Mouse (Mus musculus) CH12.LX (cell line): ENCODE results near the gene Spag5. TPM values are rescaled to one million over a fixed set of nuclear protein-coding genes. Genes with fewer than 3 reads are reported as not detected.
A peak's percentile ranks its signal among the peaks of the same experiment; 100 is the strongest.

Experiments
- DNase-seq: peaks from one replicate; pipeline ENCODE4 v3.0.0-alpha.2; 2013; ENCODE audit errors: extremely low read depth
- H3K27ac ChIP-seq: 2 replicates; pipeline ENCODE4 v1.5.1; 2012; ENCODE audit warnings: low read depth, mild to moderate bottlenecking, control low read depth, moderate library complexity; ENCODE audit not compliant: insufficient read depth
- H3K27me3 ChIP-seq: replicated peaks from 2 replicates; pipeline ENCODE3; 2012; ENCODE audit warnings: inconsistent platforms
- H3K36me3 ChIP-seq, 2 experiments: replicated peaks in 1 of 2; 2 replicates each; pipeline versions ENCODE3 to v1.6.1; 2012; ENCODE audit warnings: inconsistent platforms in 1 of 2, low read length in 1 of 2, mild to moderate bottlenecking in 1 of 2, mixed read lengths in 1 of 2, moderate library complexity in 1 of 2; ENCODE audit not compliant: control insufficient read depth in 1 of 2, insufficient read depth in 1 of 2
- H3K4me1 ChIP-seq, 2 experiments: 2 replicates each; pipeline ENCODE4 v1.6.1; 2012; ENCODE audit warnings: inconsistent platforms in 1 of 2, moderate library complexity in 1 of 2; ENCODE audit not compliant: insufficient read depth in 2 of 2, control insufficient read depth in 1 of 2
- H3K4me2 ChIP-seq: 2 replicates; pipeline ENCODE4 v1.6.1; 2012; ENCODE audit warnings: low read depth, mild to moderate bottlenecking, control low read depth; ENCODE audit not compliant: poor library complexity, insufficient read depth, severe bottlenecking
- H3K4me3 ChIP-seq, 3 experiments: fragments of 150-350 bp in 1 of 3; sonication (generic) in 1 of 3; replicated peaks in 1 of 3; 2 replicates each; pipeline versions ENCODE3 to v1.5.1; 2011 to 2012; ENCODE audit warnings: low read depth in 2 of 3, low read length in 2 of 3, mild to moderate bottlenecking in 2 of 3, moderate library complexity in 2 of 3, control low read depth in 1 of 3, improper control_type of control experiment in 1 of 3, inconsistent platforms in 1 of 3, mixed read lengths in 1 of 3; ENCODE audit not compliant: poor library complexity in 1 of 3
- H3K79me2 ChIP-seq: replicated peaks from 2 replicates; pipeline ENCODE4 v1.6.1; 2012; ENCODE audit warnings: mild to moderate bottlenecking, moderate library complexity; ENCODE audit not compliant: control insufficient read depth, poor library complexity, insufficient read depth, severe bottlenecking; ENCODE audit errors: extremely low read depth
- H3K9ac ChIP-seq: 2 replicates; pipeline ENCODE4 v1.6.1; 2012; ENCODE audit warnings: low read depth, mild to moderate bottlenecking, control low read depth, moderate library complexity; ENCODE audit not compliant: insufficient read depth
- H3K9me3 ChIP-seq: replicated peaks from 2 replicates; pipeline ENCODE3; 2012; ENCODE audit warnings: low read length, inconsistent platforms, mixed read lengths
- BHLHE40 ChIP-seq: IDR thresholded peaks from 2 replicates; pipeline ENCODE4 v1.6.1; 2011; ENCODE audit warnings: mild to moderate bottlenecking, low read depth, low read length, improper control_type of control experiment
- CHD1 ChIP-seq: IDR thresholded peaks from 2 replicates; pipeline ENCODE4 v1.6.1; 2012; ENCODE audit warnings: low read depth, low read length, improper control_type of control experiment, inconsistent platforms
- CHD2 ChIP-seq: IDR thresholded peaks from 2 replicates; pipeline ENCODE4 v1.6.1; 2011; ENCODE audit warnings: low read length, improper control_type of control experiment
- CTCF ChIP-seq, 2 experiments: IDR thresholded peaks in 1 of 2; conservative IDR thresholded peaks in 1 of 2; 2 replicates each; pipeline ENCODE4 v1.5.1; 2011 to 2012; ENCODE audit warnings: low read depth in 2 of 2, low read length in 2 of 2, improper control_type of control experiment in 1 of 2, inconsistent platforms in 1 of 2, mild to moderate bottlenecking in 1 of 2, moderate library complexity in 1 of 2
- E2F4 ChIP-seq: IDR thresholded peaks from 2 replicates; pipeline ENCODE4 v1.6.1; 2011; ENCODE audit warnings: low read depth, low read length, improper control_type of control experiment; ENCODE audit not compliant: insufficient replicate concordance
- ELF1 ChIP-seq: IDR thresholded peaks from 2 replicates; pipeline ENCODE4 v1.6.1; 2014; ENCODE audit warnings: low read depth, mild to moderate bottlenecking, inconsistent platforms, low read length, improper control_type of control experiment
- EP300 ChIP-seq: IDR thresholded peaks from 2 replicates; pipeline ENCODE4 v1.6.1; 2011; ENCODE audit warnings: low read length, improper control_type of control experiment
- ETS1 ChIP-seq: conservative IDR thresholded peaks from 2 replicates; pipeline ENCODE4 v1.6.1; 2012; ENCODE audit warnings: low read depth, mild to moderate bottlenecking, inconsistent platforms, low read length, improper control_type of control experiment, moderate library complexity
- HCFC1 ChIP-seq: IDR thresholded peaks from 2 replicates; pipeline ENCODE4 v1.6.1; 2012; ENCODE audit warnings: low read depth, mild to moderate bottlenecking, inconsistent platforms, low read length, improper control_type of control experiment
- IRF4 ChIP-seq: IDR thresholded peaks from 2 replicates; pipeline ENCODE4 v1.6.1; 2014; ENCODE audit warnings: low read depth, mild to moderate bottlenecking, inconsistent platforms, low read length, improper control_type of control experiment
- JUN ChIP-seq: IDR thresholded peaks from 2 replicates; pipeline ENCODE4 v1.6.1; 2011; ENCODE audit warnings: low read depth, mild to moderate bottlenecking, low read length, improper control_type of control experiment, moderate library complexity; ENCODE audit not compliant: insufficient read depth
- JUND ChIP-seq: conservative IDR thresholded peaks from 2 replicates; pipeline ENCODE4 v1.6.1; 2011; ENCODE audit warnings: low read depth, low read length, improper control_type of control experiment
- MAFK ChIP-seq: IDR thresholded peaks from 2 replicates; pipeline ENCODE4 v1.6.1; 2011; ENCODE audit warnings: low read length, improper control_type of control experiment; ENCODE audit not compliant: insufficient replicate concordance
- MAX ChIP-seq: IDR thresholded peaks from 2 replicates; pipeline ENCODE4 v1.6.1; 2011; ENCODE audit warnings: low read length, improper control_type of control experiment
- MEF2A ChIP-seq: IDR thresholded peaks from 2 replicates; pipeline ENCODE4 v1.6.1; 2014; ENCODE audit warnings: low read depth, mild to moderate bottlenecking, inconsistent platforms, low read length, improper control_type of control experiment, borderline replicate concordance
- MXI1 ChIP-seq: IDR thresholded peaks from 2 replicates; pipeline ENCODE4 v1.6.1; 2011; ENCODE audit warnings: mild to moderate bottlenecking, low read depth, low read length, improper control_type of control experiment
- MYC ChIP-seq: IDR thresholded peaks from 2 replicates; pipeline ENCODE4 v1.6.1; 2011; ENCODE audit warnings: low read depth, mild to moderate bottlenecking, improper control_type of control experiment, low read length
- NELFE ChIP-seq: IDR thresholded peaks from 2 replicates; pipeline ENCODE4 v1.6.1; 2011; ENCODE audit warnings: low read depth, low read length, improper control_type of control experiment
- NRF1 ChIP-seq: IDR thresholded peaks from 2 replicates; pipeline ENCODE4 v1.6.1; 2014; ENCODE audit warnings: low read depth, mild to moderate bottlenecking, inconsistent platforms, low read length, improper control_type of control experiment, moderate library complexity
- PAX5 ChIP-seq: IDR thresholded peaks from 2 replicates; pipeline ENCODE4 v1.6.1; 2012; ENCODE audit warnings: low read length, inconsistent platforms, mixed read lengths
- POLR2A ChIP-seq: IDR thresholded peaks from 2 replicates; pipeline ENCODE4 v1.6.1; 2011; ENCODE audit warnings: low read depth, mild to moderate bottlenecking, improper control_type of control experiment, low read length
- POLR2AphosphoS2 ChIP-seq: IDR thresholded peaks from 2 replicates; pipeline ENCODE4 v1.6.1; 2011; ENCODE audit warnings: low read depth, low read length, improper control_type of control experiment
- RCOR1 ChIP-seq: conservative IDR thresholded peaks from 2 replicates; pipeline ENCODE4 v1.6.1; 2012; ENCODE audit warnings: low read depth, mild to moderate bottlenecking, inconsistent platforms, low read length, improper control_type of control experiment
- SIN3A ChIP-seq: IDR thresholded peaks from 2 replicates; pipeline ENCODE4 v1.6.1; 2012; ENCODE audit warnings: low read length, improper control_type of control experiment, inconsistent platforms
- SMC3 ChIP-seq: IDR thresholded peaks from 2 replicates; pipeline ENCODE4 v1.6.1; 2011; ENCODE audit warnings: low read depth, low read length, improper control_type of control experiment
- TBP ChIP-seq: conservative IDR thresholded peaks from 2 replicates; pipeline ENCODE4 v1.6.1; 2011; ENCODE audit warnings: low read depth, low read length, improper control_type of control experiment
- TCF12 ChIP-seq: IDR thresholded peaks from 2 replicates; pipeline ENCODE4 v1.6.1; 2014; ENCODE audit warnings: low read depth, mild to moderate bottlenecking, inconsistent platforms, low read length, improper control_type of control experiment
- USF1 ChIP-seq: IDR thresholded peaks from 2 replicates; pipeline ENCODE4 v1.6.1; 2014; ENCODE audit warnings: low read depth, mild to moderate bottlenecking, inconsistent platforms, low read length, improper control_type of control experiment
- ZMIZ1 ChIP-seq: IDR thresholded peaks from 2 replicates; pipeline ENCODE4 v1.6.1; 2012; ENCODE audit warnings: low read depth, mild to moderate bottlenecking, inconsistent platforms, low read length, improper control_type of control experiment
- ZNF384 ChIP-seq: IDR thresholded peaks from 2 replicates; pipeline ENCODE4 v1.6.1; 2012; ENCODE audit warnings: low read depth, low read length, improper control_type of control experiment, inconsistent platforms
- dilution Hi-C: fragments of 300-500 bp; cut with MboI; formaldehyde crosslinking; loops from 2 replicates; pipeline ENCODE4 v1.14.3; 2020; ENCODE audit warnings: low sequenced_read_pairs; ENCODE audit not compliant: extremely low pct_unique_long_range_greater_than_20kb, extremely low pct_ligation_motif_present
- in situ Hi-C: fragments of 300-500 bp; cut with MboI; formaldehyde crosslinking; loops from 3 replicates; pipeline ENCODE4 v1.14.3; 2019; ENCODE audit warnings: low sequenced_read_pairs, low pct_ligation_motif_present, low pct_unique_long_range_greater_than_20kb, mixed read lengths
- polyA plus RNA-seq: library from polyadenylated mRNA; unstranded; fragments of >175 nt; gene quantifications from 2 replicates; pipeline ENCODE4 v1.2.1, GENCODE M21; 2012; ENCODE audit warnings: low read depth; ENCODE audit not compliant: insufficient read length
- total RNA-seq, 2 experiments: library from RNA; depleted of rRNA; stranded (reverse); fragments of 300-350 nt in 1 of 2; fragments of >200 nt in 1 of 2; gene quantifications; 2 replicates each; pipeline ENCODE4 v1.2.3; 2012 to 2014

Spag5 gene
- total and polyA plus RNA-seq, 3 experiments = 47.7 to 92.3 (median 57.0) TPM

GRCm38 (mm10) chr11:78327215-78327614, 25.9 kb downstream of the Spag5 start:
- Histone ChIP-seq H3K36me3 (peaks cover 3 to 48% of the 10 kb centered on the region in 2 experiments), H3K27ac (no peak overlapping the region), H3K4me2 (no peak overlapping the region), H3K4me1 (peaks cover 8 to 36% of the 10 kb centered on the region in 2 experiments)
- no peak for DNase-seq
- dilution Hi-C loops (no loop called here), in situ Hi-C loops (no loop called here)
- TF ChIP-seq EP300 (no peak), MAFK (peak; percentile 93)
- TF ChIP-seq, all 38 proteins: peak for 1
- no peak overlapping the region for H3K9ac ChIP-seq
- H3K79me2 ChIP-seq = peaks cover 8% of the 10 kb centered on the region; the same call in 1 of the 2 replicates
- H3K4me3 ChIP-seq = no peak overlapping the region
- H3K27me3 ChIP-seq = no peaks in the 10 kb centered on the region
- no peaks in the 10 kb centered on the region for H3K9me3 ChIP-seq

GRCm38 (mm10) chr11:78327634-78328511, 26.5 kb downstream of the Spag5 start, which contains the start of gene Pigs:
Gene Pigs (plus strand): TSS chr11:78328415.
- Histone ChIP-seq H3K9me3 (no peaks in the 10 kb centered on the region), H3K79me2 (peaks cover 8% of the 10 kb centered on the region; the same call in 1 of the 2 replicates), H3K27ac (peak within 1 kb of the TSS; percentile 39), H3K9ac (peak within 1 kb of the TSS; percentile 54), H3K4me3 (peak within 1 kb of the TSS; percentile 81 to 89 (median 85)), H3K36me3 (peaks cover 10 to 49% of the 10 kb centered on the region in 2 experiments), H3K4me2 (peak within 1 kb of the TSS; percentile 83), H3K4me1 (peaks cover 4 to 29% of the 10 kb centered on the region in 2 experiments; a peak in 3 of 4 replicates), H3K27me3 (no peaks in the 10 kb centered on the region)
- in situ Hi-C loops (no loop called here), dilution Hi-C loops (no loop called here)
- DNase-seq = peak; percentile 99
- TF ChIP-seq MAX = no peak; the same call in none of the 2 replicates
- TF ChIP-seq E2F4 = 0 out of 2 replicates have a peak, but pooled peaks have one; percentile 44
- peak; percentile 74 for TF ChIP-seq BHLHE40
- TF ChIP-seq USF1 = no peak; the same call in 1 of the 2 replicates
- peak; percentile 68 for TF ChIP-seq HCFC1
- peak; percentile 93 for TF ChIP-seq POLR2A
- TF ChIP-seq MXI1 = no peak; the same call in 1 of the 2 replicates
- TF ChIP-seq SMC3 = 0 out of 2 replicates have a peak, but pooled peaks have one; percentile 10
- TF ChIP-seq SIN3A = peak; percentile 83
- peak; percentile 93 for TF ChIP-seq TBP
- peak; percentile 70 for TF ChIP-seq IRF4
- TF ChIP-seq ZNF384 = peak; percentile 41; the same call in 1 of the 2 replicates
- peak; percentile 91 for TF ChIP-seq TCF12
- peak; percentile 69; the same call in 1 of the 2 replicates for TF ChIP-seq MYC
- TF ChIP-seq POLR2AphosphoS2 = peak; percentile 90
- no peak for TF ChIP-seq JUND
- TF ChIP-seq MEF2A = peak; percentile 51; the same call in 1 of the 2 replicates
- 0 out of 2 replicates have a peak, but pooled peaks have one; percentile 16 for TF ChIP-seq CHD1
- TF ChIP-seq RCOR1 = 0 out of 2 replicates have a peak, but pooled peaks have one; percentile 59
- TF ChIP-seq CTCF (conservative IDR thresholded peaks at IDR 0.05 in 1 of 2, IDR thresholded peaks at IDR 0.05 in 1 of 2; ENCODE audit: low read depth in 2 of 2, low read length in 2 of 2) = peak in 1 of 2 experiments; percentile 43; a peak in 2 of 4 replicates
- TF ChIP-seq NRF1 = peak; percentile 91
- TF ChIP-seq JUN = no peak
- peak; percentile 82 for TF ChIP-seq ELF1
- TF ChIP-seq ETS1 = no peak
- no peak; the same call in 1 of the 2 replicates for TF ChIP-seq CHD2
- peak; percentile 81 for TF ChIP-seq ZMIZ1
- no peak for TF ChIP-seq PAX5
- peak; percentile 84 for TF ChIP-seq NELFE
